Mouse (Mus musculus) MEL-GATA-1-ER (cell line): Measurements from ENCODE around the gene Taf13.

Source experiments
- DNase-seq: peaks from one replicate; pipeline ENCODE4 v3.0.0-alpha.2; 2012; ENCODE audit warnings: low read depth; ENCODE audit errors: extremely low read depth

The Taf13 gene

GRCm38 (mm10) chr3:108572309-108573010 is 962 bp downstream of the Taf13 start:
- DNase-seq, result no peak

GRCm38 (mm10) chr3:108574018-108574417 is 2.5 kb downstream of the Taf13 start:
- no peak for DNase-seq

- no peak for DNase-seq
Observed at GRCm38 (mm10) chr3:108584580-108584979, 13.1 kb downstream of the Taf13 start.

GRCm38 (mm10) chr3:108588446-108588845 is 16.9 kb downstream of the Taf13 start:
- DNase-seq, result no peak

- peak; percentile 88 for DNase-seq
Observed at GRCm38 (mm10) chr3:108590786-108591529, 19.5 kb downstream of the Taf13 start, which contains the start of gene Wdr47. Wdr47 (plus strand) TSS chr3:108591279.

- DNase-seq, result peak; percentile 21
Observed at GRCm38 (mm10) chr3:108591530-108592522, 20.3 kb downstream of the Taf13 start.

GRCm38 (mm10) chr3:108608906-108609305 is 37.4 kb downstream of the Taf13 start:
- no peak for DNase-seq
